Mouse (Mus musculus): Measurements from ENCODE around the gene Rbfox1. TPM values are rescaled to one million over a fixed set of nuclear protein-coding genes. Genes with fewer than 3 reads are reported as not detected.

The Rbfox1 gene
- polyA plus RNA-seq, 1 experiment from 2014 or later = 3.1 TPM

DNA sequence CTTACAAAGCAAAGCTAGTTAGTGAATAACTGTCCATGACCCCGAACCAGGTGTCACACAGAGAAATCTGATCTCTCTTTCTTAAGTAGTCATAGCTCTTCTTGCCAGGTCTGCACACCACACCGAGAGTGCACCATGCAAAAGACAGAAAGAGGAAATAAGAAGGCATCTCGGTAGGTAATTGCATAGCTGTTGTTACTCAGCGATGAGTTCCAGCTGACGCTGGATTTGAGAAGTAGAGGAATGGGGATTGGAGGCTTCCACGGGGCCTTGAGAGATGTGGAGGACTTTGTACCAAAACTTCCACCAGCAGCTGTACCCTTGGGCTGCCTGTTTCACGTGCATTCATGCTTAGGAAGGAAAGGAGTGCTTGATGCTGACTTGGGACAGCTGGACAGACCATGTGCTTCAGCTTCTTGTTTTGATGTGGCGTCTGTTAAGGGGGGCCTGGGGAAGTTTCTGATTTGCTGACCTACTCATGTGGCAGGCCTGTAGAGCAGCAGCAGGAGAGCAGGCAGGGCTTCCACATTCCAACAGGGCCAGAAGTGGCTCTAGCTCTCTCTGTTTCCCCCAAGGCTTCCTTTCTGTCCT is 1265.1 kb downstream of the Rbfox1 start:
- no peak overlapping the region for H3K27ac ChIP-seq (ENCODE audit: low read depth, low read length)
- peak; percentile 55; the same call in 1 of the 2 replicates for ATAC-seq (replicated peaks; ENCODE audit: insufficient number of reproducible peaks, low FRiP score, low TSS enrichment)
- H3K9ac ChIP-seq (ENCODE audit: low read depth, low read length) = no peak overlapping the region
- no peaks in the 10 kb centered on the region for H3K27me3 ChIP-seq (ENCODE audit: control insufficient read depth, insufficient read depth, low read length)
- H3K4me3 ChIP-seq (ENCODE audit: low read depth, low read length) = no peak overlapping the region
- 32% methylated on average over 8 of the region's 8 CpGs for WGBS (ENCODE audit: insufficient replicate concordance)
- no peaks in the 10 kb centered on the region for H3K9me3 ChIP-seq (replicated peaks; ENCODE audit: control insufficient read depth, low read length)
- H3K36me3 ChIP-seq (ENCODE audit: control insufficient read depth, insufficient read depth, low read length) = no peaks in the 10 kb centered on the region
- no peak overlapping the region; the same call in 1 of the 2 replicates for H3K4me2 ChIP-seq
- peaks cover 13% of the 10 kb centered on the region for H3K4me1 ChIP-seq (ENCODE audit: control insufficient read depth, insufficient read depth, low read length)

DNA sequence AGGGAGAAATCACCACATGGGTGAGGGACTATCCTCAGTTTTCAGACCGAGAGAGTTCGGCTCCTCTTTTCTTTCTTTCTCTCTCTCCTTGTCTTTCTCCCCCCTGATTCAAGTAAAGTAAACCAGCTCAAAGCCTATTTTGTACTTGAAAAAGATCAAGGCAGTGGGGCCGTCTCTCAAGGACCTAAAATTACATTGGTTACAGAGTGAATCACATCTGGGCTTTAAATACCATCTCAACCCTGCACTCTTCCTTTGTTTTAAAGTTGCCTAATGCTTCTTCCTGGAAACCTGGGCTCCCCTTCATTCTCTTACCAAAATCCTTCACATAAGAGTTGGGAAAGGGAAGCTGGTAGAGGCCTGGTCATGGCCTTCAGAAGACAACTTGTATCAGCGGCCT is 1267.2 kb downstream of the Rbfox1 start:
- Histone ChIP-seq H3K27ac (ENCODE audit: low read depth, low read length) (no peak overlapping the region), H3K9ac (ENCODE audit: low read depth, low read length) (no peak overlapping the region), H3K4me3 (ENCODE audit: low read depth, low read length) (no peak overlapping the region), H3K4me2 (no peak overlapping the region), H3K36me3 (ENCODE audit: control insufficient read depth, insufficient read depth, low read length) (no peaks in the 10 kb centered on the region), H3K27me3 (ENCODE audit: control insufficient read depth, insufficient read depth, low read length) (no peaks in the 10 kb centered on the region), H3K9me3 (replicated peaks; ENCODE audit: control insufficient read depth, low read length) (no peaks in the 10 kb centered on the region), H3K4me1 (ENCODE audit: control insufficient read depth, insufficient read depth, low read length) (peaks cover 9% of the 10 kb centered on the region)
- no peak for ATAC-seq (replicated peaks; ENCODE audit: insufficient number of reproducible peaks, low FRiP score, low TSS enrichment)
- 85% methylated on average over 4 of the region's 4 CpGs for WGBS (ENCODE audit: insufficient replicate concordance)

DNA sequence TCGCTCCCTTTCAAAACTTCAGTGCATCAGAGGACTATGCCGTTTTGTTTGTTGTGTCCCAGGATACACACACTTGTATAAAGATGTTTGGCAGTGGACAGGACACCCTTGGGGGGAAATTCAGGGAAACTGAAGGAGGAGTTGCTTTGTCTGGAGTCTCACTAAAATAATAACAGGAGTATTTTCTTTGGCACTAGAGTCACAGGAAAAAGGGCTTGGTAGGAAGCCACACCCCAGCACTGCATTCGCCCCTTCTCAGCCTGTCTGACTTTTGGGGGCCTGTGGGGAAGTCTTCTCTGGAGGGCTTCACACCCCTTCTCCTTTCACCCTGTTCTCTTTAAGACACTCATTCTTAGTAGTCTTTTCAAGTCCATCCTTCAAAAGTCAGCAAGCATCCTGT is 1269.5 kb downstream of the Rbfox1 start:
- WGBS (ENCODE audit: insufficient replicate concordance) = 71% methylated on average over 3 of the region's 3 CpGs
- Histone ChIP-seq H3K27ac (ENCODE audit: low read depth, low read length) (no peak overlapping the region), H3K4me1 (ENCODE audit: control insufficient read depth, insufficient read depth, low read length) (peaks cover 9% of the 10 kb centered on the region)

DNA sequence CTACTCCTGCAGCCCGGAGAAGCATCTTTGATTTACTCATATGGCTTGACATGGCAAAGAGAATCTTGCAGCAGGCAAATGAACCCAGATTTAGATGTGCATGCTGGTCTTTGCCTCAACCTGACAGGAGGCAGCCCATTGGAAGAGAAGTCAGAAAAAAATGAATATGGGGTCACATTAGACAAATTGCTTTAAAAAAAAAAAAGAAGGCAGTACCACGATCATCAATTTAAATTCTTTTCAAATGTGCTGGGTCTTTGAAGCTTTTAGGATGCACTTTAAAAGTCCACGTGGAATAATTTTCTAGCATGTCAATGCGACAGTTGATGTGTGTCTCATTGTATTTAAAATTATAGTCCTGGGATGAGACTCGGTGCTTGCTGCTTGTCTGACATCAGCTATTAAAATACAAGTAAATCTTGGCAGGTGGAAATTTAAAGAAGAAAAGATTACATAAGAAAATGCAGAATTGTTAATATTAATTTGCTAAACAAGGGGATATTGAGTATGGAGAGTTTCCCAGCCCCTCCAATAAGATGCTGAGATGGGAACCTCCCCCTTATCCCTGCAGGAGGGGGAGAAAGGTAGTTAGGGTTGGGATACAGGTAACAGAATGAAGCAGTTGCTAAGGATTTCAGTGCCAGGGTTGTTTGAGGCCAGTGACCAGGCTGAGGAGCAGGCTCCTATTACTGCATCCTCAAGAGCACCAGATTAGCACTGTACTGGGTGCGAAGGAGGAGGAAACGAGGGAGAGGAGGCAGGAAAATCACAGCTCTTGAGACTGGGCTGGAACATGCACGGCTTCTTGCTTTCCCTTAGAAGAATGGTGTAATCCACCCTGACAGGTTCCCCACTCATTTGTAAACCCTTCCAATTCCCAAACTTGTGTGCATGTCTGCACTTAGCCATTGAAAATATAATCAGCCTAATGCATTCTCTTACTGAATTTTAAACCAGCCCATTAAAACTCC is 1274.0 kb downstream of the Rbfox1 start:
- no peaks in the 10 kb centered on the region for H3K27me3 ChIP-seq (ENCODE audit: control insufficient read depth, insufficient read depth, low read length)
- peaks cover 8% of the 10 kb centered on the region for H3K4me1 ChIP-seq (ENCODE audit: control insufficient read depth, insufficient read depth, low read length)
- no peaks in the 10 kb centered on the region for H3K36me3 ChIP-seq (ENCODE audit: control insufficient read depth, insufficient read depth, low read length)
- H3K4me2 ChIP-seq = no peak overlapping the region
- ATAC-seq (replicated peaks; ENCODE audit: insufficient number of reproducible peaks, low FRiP score, low TSS enrichment) = no peak
- no peaks in the 10 kb centered on the region for H3K9me3 ChIP-seq (replicated peaks; ENCODE audit: control insufficient read depth, low read length)
- H3K4me3 ChIP-seq (ENCODE audit: low read depth, low read length) = no peak overlapping the region
- H3K9ac ChIP-seq (ENCODE audit: low read depth, low read length) = no peak overlapping the region
- WGBS (ENCODE audit: insufficient replicate concordance) = 75% methylated on average over 8 of the region's 8 CpGs
- no peak overlapping the region for H3K27ac ChIP-seq (ENCODE audit: low read depth, low read length)

More for the DNA sequence above, 1269.5 kb downstream of the Rbfox1 start:
- no peak for ATAC-seq (replicated peaks; ENCODE audit: insufficient number of reproducible peaks, low FRiP score, low TSS enrichment)
- H3K4me2 ChIP-seq = no peak overlapping the region
- H3K9ac ChIP-seq (ENCODE audit: low read depth, low read length) = no peak overlapping the region
- no peaks in the 10 kb centered on the region for H3K9me3 ChIP-seq (replicated peaks; ENCODE audit: control insufficient read depth, low read length)
- H3K27me3 ChIP-seq (ENCODE audit: control insufficient read depth, insufficient read depth, low read length) = no peaks in the 10 kb centered on the region
- H3K36me3 ChIP-seq (ENCODE audit: control insufficient read depth, insufficient read depth, low read length) = no peaks in the 10 kb centered on the region
- no peak overlapping the region for H3K4me3 ChIP-seq (ENCODE audit: low read depth, low read length)

DNA sequence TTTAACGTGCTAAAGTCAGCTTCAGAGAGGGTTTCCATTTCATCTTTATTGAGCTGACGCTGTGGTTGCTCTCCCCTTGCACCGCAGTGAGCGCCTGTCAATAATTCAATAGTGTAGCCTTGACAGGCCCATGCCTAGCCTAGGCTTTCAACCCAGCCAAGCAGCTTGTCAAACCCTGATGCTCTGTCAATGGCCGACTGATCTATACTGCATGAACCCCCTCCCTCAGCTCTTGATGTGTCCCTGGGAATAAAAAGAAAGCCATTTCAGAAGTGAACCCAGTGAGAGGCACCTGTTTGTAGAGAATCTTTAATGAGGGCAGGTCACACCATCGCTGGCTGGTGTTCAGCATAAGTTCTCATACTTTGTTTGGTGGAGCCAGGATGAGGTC is 1274.7 kb downstream of the Rbfox1 start:
- Histone ChIP-seq H3K36me3 (ENCODE audit: control insufficient read depth, insufficient read depth, low read length) (no peaks in the 10 kb centered on the region), H3K4me2 (no peak overlapping the region), H3K27ac (ENCODE audit: low read depth, low read length) (no peak overlapping the region), H3K27me3 (ENCODE audit: control insufficient read depth, insufficient read depth, low read length) (no peaks in the 10 kb centered on the region), H3K4me3 (ENCODE audit: low read depth, low read length) (no peak overlapping the region), H3K9me3 (replicated peaks; ENCODE audit: control insufficient read depth, low read length) (no peaks in the 10 kb centered on the region), H3K4me1 (ENCODE audit: control insufficient read depth, insufficient read depth, low read length) (peaks cover 8% of the 10 kb centered on the region), H3K9ac (ENCODE audit: low read depth, low read length) (no peak overlapping the region)
- 75% methylated on average over 6 of the region's 6 CpGs for WGBS (ENCODE audit: insufficient replicate concordance)
- ATAC-seq (replicated peaks; ENCODE audit: insufficient number of reproducible peaks, low FRiP score, low TSS enrichment) = no peak

DNA sequence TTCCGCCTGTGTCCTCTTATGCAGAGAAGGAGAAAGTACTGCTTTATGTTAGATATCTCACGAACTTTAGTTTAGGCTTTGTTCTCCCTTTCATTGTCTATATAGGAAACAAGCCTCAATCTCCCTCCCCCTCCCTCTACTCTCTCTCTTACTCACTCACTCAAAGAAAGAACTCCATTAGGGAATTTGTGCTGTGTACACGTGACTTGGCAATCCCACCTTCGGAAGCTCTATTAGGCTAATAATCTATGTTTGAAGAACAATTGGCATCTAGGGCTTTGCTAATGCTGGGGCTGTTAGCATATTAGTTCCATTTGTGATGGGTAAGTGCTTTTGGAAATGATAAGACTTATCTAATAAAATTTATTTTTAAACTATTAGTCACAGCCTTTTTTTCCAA is 1277.0 kb downstream of the Rbfox1 start:
- H3K27ac ChIP-seq (ENCODE audit: low read depth, low read length) = no peak overlapping the region
- no peaks in the 10 kb centered on the region for H3K36me3 ChIP-seq (ENCODE audit: control insufficient read depth, insufficient read depth, low read length)
- H3K9ac ChIP-seq (ENCODE audit: low read depth, low read length) = no peak overlapping the region
- no peak for ATAC-seq (replicated peaks; ENCODE audit: insufficient number of reproducible peaks, low FRiP score, low TSS enrichment)
- H3K4me1 ChIP-seq (ENCODE audit: control insufficient read depth, insufficient read depth, low read length) = peaks cover 8% of the 10 kb centered on the region
- WGBS (ENCODE audit: insufficient replicate concordance) = 61% methylated on average over 4 of the region's 4 CpGs
- H3K4me3 ChIP-seq (ENCODE audit: low read depth, low read length) = no peak overlapping the region
- H3K9me3 ChIP-seq (replicated peaks; ENCODE audit: control insufficient read depth, low read length) = no peaks in the 10 kb centered on the region
- no peaks in the 10 kb centered on the region for H3K27me3 ChIP-seq (ENCODE audit: control insufficient read depth, insufficient read depth, low read length)
- H3K4me2 ChIP-seq = no peak overlapping the region

DNA sequence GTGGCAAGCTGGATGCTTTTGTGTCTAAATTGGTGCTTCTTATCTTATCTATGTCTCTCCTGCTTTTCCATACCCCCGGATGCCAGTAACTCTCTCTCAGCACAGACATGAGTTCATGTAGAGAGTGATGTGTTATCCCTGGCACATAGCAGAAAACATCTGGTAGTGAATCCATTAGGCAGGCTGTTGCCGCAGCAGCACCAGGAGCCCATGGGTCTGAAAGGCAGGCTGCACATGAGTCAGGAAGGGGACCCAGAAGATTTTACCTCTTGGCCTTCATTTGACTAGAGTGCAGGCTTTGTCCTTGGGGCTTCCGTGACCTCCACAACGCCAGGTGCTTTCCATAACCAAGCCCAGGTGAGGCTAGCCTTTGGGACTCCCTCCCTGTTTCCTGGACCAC is 1278.5 kb downstream of the Rbfox1 start:
- Histone ChIP-seq H3K9ac (ENCODE audit: low read depth, low read length) (no peak overlapping the region), H3K27me3 (ENCODE audit: control insufficient read depth, insufficient read depth, low read length) (no peaks in the 10 kb centered on the region), H3K4me2 (no peak overlapping the region), H3K9me3 (replicated peaks; ENCODE audit: control insufficient read depth, low read length) (no peaks in the 10 kb centered on the region), H3K4me1 (ENCODE audit: control insufficient read depth, insufficient read depth, low read length) (peaks cover 8% of the 10 kb centered on the region), H3K4me3 (ENCODE audit: low read depth, low read length) (no peak overlapping the region), H3K36me3 (ENCODE audit: control insufficient read depth, insufficient read depth, low read length) (no peaks in the 10 kb centered on the region), H3K27ac (ENCODE audit: low read depth, low read length) (no peak overlapping the region)
- ATAC-seq (replicated peaks; ENCODE audit: insufficient number of reproducible peaks, low FRiP score, low TSS enrichment) = no peak
- 49% methylated on average over 4 of the region's 4 CpGs for WGBS (ENCODE audit: insufficient replicate concordance)

DNA sequence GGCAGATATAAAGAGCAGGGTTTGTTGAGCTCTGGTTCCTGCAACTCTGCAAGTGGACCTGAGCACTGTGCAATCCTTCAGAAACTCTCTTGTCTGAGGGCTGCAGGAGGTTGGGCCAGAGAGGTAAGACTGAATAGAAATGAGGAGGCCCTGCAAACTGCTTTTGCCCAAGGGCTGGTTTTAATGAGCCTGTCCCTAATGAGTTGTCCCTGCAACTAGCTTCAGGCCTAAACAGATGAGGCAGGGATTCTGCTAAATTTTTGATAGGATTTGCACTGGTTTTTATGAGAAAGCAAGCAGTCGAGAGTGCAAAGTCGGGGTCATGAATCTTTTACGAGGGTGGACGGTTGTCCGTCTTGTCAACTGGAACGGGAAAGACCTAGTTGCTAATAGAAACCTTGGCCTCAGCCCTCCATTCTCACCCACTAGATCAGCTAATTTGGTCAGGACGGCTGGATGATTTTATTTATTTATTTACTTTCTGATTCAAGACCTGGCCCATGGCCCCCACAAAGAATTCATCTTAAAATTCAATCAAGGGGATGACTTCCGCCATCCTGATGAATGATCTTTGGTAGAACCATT is 1279.1 kb downstream of the Rbfox1 start:
- H3K27ac ChIP-seq (ENCODE audit: low read depth, low read length) = no peak overlapping the region
- H3K4me2 ChIP-seq = no peak overlapping the region
- no peaks in the 10 kb centered on the region for H3K27me3 ChIP-seq (ENCODE audit: control insufficient read depth, insufficient read depth, low read length)
- peaks cover 8% of the 10 kb centered on the region for H3K4me1 ChIP-seq (ENCODE audit: control insufficient read depth, insufficient read depth, low read length)
- H3K36me3 ChIP-seq (ENCODE audit: control insufficient read depth, insufficient read depth, low read length) = no peaks in the 10 kb centered on the region
- H3K4me3 ChIP-seq (ENCODE audit: low read depth, low read length) = no peak overlapping the region
- ATAC-seq (replicated peaks; ENCODE audit: insufficient number of reproducible peaks, low FRiP score, low TSS enrichment) = no peak
- H3K9ac ChIP-seq (ENCODE audit: low read depth, low read length) = no peak overlapping the region
- H3K9me3 ChIP-seq (replicated peaks; ENCODE audit: control insufficient read depth, low read length) = no peaks in the 10 kb centered on the region
- WGBS (ENCODE audit: insufficient replicate concordance) = 80% methylated on average over 8 of the region's 8 CpGs
